Mouse (Mus musculus) gastrocnemius, postnatal 25 days (tissue): ENCODE results near the gene Spout1. TPM values are rescaled to one million over a fixed set of nuclear protein-coding genes. Genes with fewer than 3 reads are reported as not detected.

ENCODE experiments used
- DNase-seq: peaks from one replicate; pipeline ENCODE4 v3.0.0; 2022
- total RNA-seq, 2 experiments: library from RNA; stranded (reverse); gene quantifications; 1 replicate in 1 of 2; 2 replicates in 1 of 2; pipeline ENCODE4 v1.2.3; 2021

Spout1 gene
- total RNA-seq, 2 experiments from 2014 or later = 4.3 to 4.8 TPM

- DNase-seq = no peak
Measured at GRCm38 (mm10) chr2:30130156-30130555, 48.1 kb downstream of the Spout1 start.

DNA sequence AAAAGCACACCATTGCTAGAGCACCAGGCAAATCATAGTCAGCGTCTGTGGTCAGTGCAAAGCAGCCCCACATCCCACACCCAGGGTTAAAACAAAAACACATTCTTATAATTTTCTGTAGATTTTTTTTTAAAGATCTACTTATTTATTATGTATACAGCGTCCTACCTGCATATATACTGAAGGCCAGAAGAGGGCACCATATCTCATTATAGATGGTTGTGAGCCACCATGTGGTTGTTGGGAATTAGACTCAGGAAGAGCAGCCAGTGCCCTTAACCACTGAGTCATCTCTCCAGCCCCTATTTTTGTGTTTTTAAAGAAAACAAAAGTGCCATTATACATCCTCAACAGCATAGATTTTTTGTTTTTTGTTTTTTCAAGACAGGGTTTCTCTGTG, 49.5 kb downstream of the Spout1 start:
- DNase-seq = no peak

DNA sequence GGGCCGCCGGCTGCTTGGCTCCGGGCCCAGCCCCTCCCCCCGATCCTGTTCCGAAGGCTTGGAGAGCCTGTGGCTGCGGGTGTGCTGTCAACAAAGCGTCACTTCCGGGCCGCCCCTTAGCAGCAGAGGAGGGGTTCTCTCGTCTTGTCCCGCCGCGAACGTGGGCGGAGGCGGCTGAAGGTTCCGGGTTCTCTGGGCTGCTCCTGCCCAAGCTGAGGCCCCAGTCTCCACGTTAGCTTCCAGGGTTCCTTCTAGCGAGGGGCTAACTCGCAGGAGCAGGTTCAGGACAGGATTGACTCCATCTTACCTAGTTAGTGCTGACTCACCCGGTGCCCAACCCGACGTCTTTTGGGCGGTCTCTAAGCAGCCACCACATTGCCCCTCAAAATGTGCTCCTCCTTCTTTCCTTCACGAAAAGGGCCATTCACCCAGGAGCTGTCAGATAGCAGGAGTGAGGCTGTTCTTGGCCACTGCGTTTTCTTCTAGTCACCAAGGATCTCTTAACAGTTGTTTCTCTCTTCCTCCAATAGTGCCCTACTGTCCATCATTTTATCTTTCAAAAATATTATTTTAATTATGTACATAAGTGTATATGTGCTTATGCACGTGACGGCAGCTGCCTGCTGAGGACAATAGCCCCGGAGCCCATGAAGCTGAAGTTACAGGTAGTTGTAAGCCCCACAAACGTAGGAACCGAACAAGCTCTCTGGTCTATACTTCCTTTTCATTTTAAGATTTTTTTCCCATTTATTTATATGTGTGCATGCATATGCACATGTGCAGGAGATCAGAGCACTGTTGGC, 53.6 kb downstream of the Spout1 start, which contains the start of gene Zer1:
Gene Zer1, minus strand, starts transcription at position 114 of the 803 bp plus-strand sequence.
- peak; percentile 97 for DNase-seq

- no peak for DNase-seq
Measured at GRCm38 (mm10) chr2:30123729-30124471, 54.4 kb downstream of the Spout1 start.

Other genes starting within 250 kb of the Spout1 start
- 10 to 100 TPM; 19.7 to 21.3 TPM for gene Gle1, start 243.0 kb downstream of the Spout1 start, total RNA-seq
- gene Sptan1, start 212.9 kb downstream of the Spout1 start, total RNA-seq = 10 to 100 TPM; 56.9 to 64.4 TPM
- 1 to 10 TPM; 3.3 to 3.4 TPM for gene Wdr34, start 129.6 kb downstream of the Spout1 start, total RNA-seq
- 10 to 100 TPM; 75.4 to 85.1 TPM for gene Set, start 121.1 kb downstream of the Spout1 start, total RNA-seq
- 1 to 10 TPM; 3.8 to 5.4 TPM for gene Pkn3, start 100.8 kb downstream of the Spout1 start, total RNA-seq
- 1 to 10 TPM; 2.4 to 3.1 TPM for gene Zdhhc12, start 84.8 kb downstream of the Spout1 start, total RNA-seq
- 10 to 100 TPM; 20.1 to 20.3 TPM for gene Zer1, start 53.9 kb downstream of the Spout1 start, total RNA-seq
- 10 to 100 TPM; 12.2 to 13.5 TPM for gene Tbc1d13, start 44.7 kb downstream of the Spout1 start, total RNA-seq
- 10 to 100 TPM; 56.2 to 62.1 TPM for gene Endog, start 7.0 kb downstream of the Spout1 start, total RNA-seq
- gene Kyat1, start 27.4 kb upstream of the Spout1 start, total RNA-seq = 10 to 100 TPM; 22.9 to 24.6 TPM
- gene Lrrc8a, start 59.3 kb upstream of the Spout1 start, total RNA-seq = 10 to 100 TPM; 16.2 to 17.1 TPM
- 1 to 10 TPM in 1 of 2 experiments, under 1 TPM in 1; 0.64 to 1.2 TPM for gene Gm28035, start 62.1 kb upstream of the Spout1 start, total RNA-seq
- 10 to 100 TPM in 1 of 2 experiments, 1 to 10 TPM in 1; 8.4 to 19.5 TPM for gene Phyhd1, start 87.7 kb upstream of the Spout1 start, total RNA-seq
- gene Gm28038, start 102.6 kb upstream of the Spout1 start, total RNA-seq = not detected
- 10 to 100 TPM; 18.2 to 20.0 TPM for gene Dolk, start 107.9 kb upstream of the Spout1 start, total RNA-seq
- 1 to 10 TPM; 7.8 to 9.9 TPM for gene Nup188, start 107.9 kb upstream of the Spout1 start, total RNA-seq
- gene Sh3glb2, start 180.9 kb upstream of the Spout1 start, total RNA-seq = 10 to 100 TPM; 16.2 to 21.2 TPM
- 10 to 100 TPM; 22.8 to 23.8 TPM for gene Miga2, start 185.8 kb upstream of the Spout1 start, total RNA-seq
- 1 to 10 TPM; 5.2 to 6.8 TPM for gene Dolpp1, start 213.8 kb upstream of the Spout1 start, total RNA-seq
- gene Crat, start 237.4 kb upstream of the Spout1 start, total RNA-seq = 100 to 1,000 TPM; 315 to 363 TPM
- gene Ptpa, start 237.6 kb upstream of the Spout1 start, total RNA-seq = 10 to 100 TPM; 67.1 to 68.5 TPM